In genomic region chr1:65873691-65874090, GRCm38 (mm10) we compare ENCODE assay signal across 34 mouse cellular contexts. TPM values are rescaled to one million over a fixed set of nuclear protein-coding genes. Genes with fewer than 3 reads are reported as not detected.
DNase-seq lines count a peak whose midpoint lies in the region; ATAC-seq and TF ChIP-seq lines count a peak whose summit lies in the region.
"Not testable (repeated sequence)": the region's sequence is repeated elsewhere in the genome, so short reads cannot be mapped to it uniquely, and the experiment has no call there.
"Had no signal": no experiment of that assay in that cellular context is flagged by ENCODE, and none has a peak within 500 bp of the region (broad histone marks: within the 10 kb centered on the region; RNA-seq: fewer than 3 reads in every experiment).

No protein-coding gene starts in this region.

- not testable (repeated sequence) for H3K4me2 ChIP-seq in heart, postnatal 0 days (ENCODE audit: low read depth, low read length)

- intact Hi-C loops in gastrocnemius, postnatal 14 days (cut with DNase I; ENCODE audit: low total_unique reads): not testable (repeated sequence)

- TF ChIP-seq POLR2A in kidney, adult 2 months (IDR thresholded peaks at IDR 0.05; ENCODE audit: low read depth, low read length): not testable (repeated sequence)

- not testable (repeated sequence) for H3K36me3 ChIP-seq in heart, postnatal 0 days (replicated peaks; ENCODE audit: control insufficient read depth, insufficient read depth, low read length); kidney, adult 2 months (ENCODE audit: control insufficient read depth, insufficient read depth, low read length)

- not testable (repeated sequence) for H3K27me3 ChIP-seq in heart, postnatal 0 days (ENCODE audit: control insufficient read depth, insufficient read depth, low read length); kidney, adult 2 months (replicated peaks; ENCODE audit: control insufficient read depth, insufficient read depth, low read length)

- H3K9ac ChIP-seq in heart, postnatal 0 days (replicated peaks; ENCODE audit: low read depth, low read length): not testable (repeated sequence)

- WGBS in heart, postnatal 0 days: 39% methylated on average over 2 of the region's 2 CpGs
- WGBS in kidney, adult 2 months: 65% methylated on average over 2 of the region's 2 CpGs

- H3K4me3 ChIP-seq in heart, postnatal 0 days (ENCODE audit: low read depth, low read length): peak overlapping the region; percentile 19
- H3K4me3 ChIP-seq in kidney, adult 2 months (ENCODE audit: insufficient read depth, low read depth, low read length): not testable (repeated sequence)

- H3K9me3 ChIP-seq in heart, postnatal 0 days (replicated peaks; ENCODE audit: control insufficient read depth, low read length): not testable (repeated sequence)

- H3K4me1 ChIP-seq in heart, postnatal 0 days (ENCODE audit: control insufficient read depth, insufficient read depth); kidney, adult 2 months (ENCODE audit: control insufficient read depth, insufficient read depth, low read length): not testable (repeated sequence)

- H3K27ac ChIP-seq in heart, postnatal 0 days (ENCODE audit: low read depth): peak overlapping the region; percentile 61
- H3K27ac ChIP-seq in kidney, adult 2 months (ENCODE audit: insufficient read depth, low read depth, low read length): not testable (repeated sequence)

- ATAC-seq in heart, postnatal 0 days (ENCODE audit: insufficient read depth, low read depth): not testable (repeated sequence)

- peak; percentile 14 for DNase-seq in adrenal gland, postnatal 10 days
- peak; percentile 4 to 7 for DNase-seq in cerebellum, postnatal 14 days
- DNase-seq in gastrocnemius, postnatal 14 days: peak; percentile 4
- peak; percentile 2 to 41 for DNase-seq in heart, adult 9 months (ENCODE audit: low spot score in 2 of 2)
- DNase-seq in heart, postnatal 0 days (ENCODE audit: low spot score): not testable (repeated sequence)
- peak; percentile 1 for DNase-seq in kidney, adult 2 months
- DNase-seq in lung, postnatal 10 days: peak; percentile 24
- peak; percentile 3 for DNase-seq in right cerebral cortex, adult 18-20 months

- TF ChIP-seq EP300 in heart, postnatal 0 days (IDR thresholded peaks at IDR 0.05; ENCODE audit: low read depth): not testable (repeated sequence)

- TF ChIP-seq CTCF in heart, postnatal 0 days (IDR thresholded peaks at IDR 0.05; ENCODE audit: low read depth); kidney, adult 2 months (conservative IDR thresholded peaks at IDR 0.05; ENCODE audit: insufficient read depth, insufficient read length, low read depth, low read length): not testable (repeated sequence)

RNA-seq across cellular contexts. Expression of gene Crygf, which starts 52.6 kb away (rescaled TPM):
- not detected for total RNA-seq in adrenal gland, postnatal 10 days (2021)
- total RNA-seq in gastrocnemius, postnatal 14 days (2021): not detected
- total RNA-seq in heart, postnatal 0 days (2014; rRNA removed; ENCODE audit: low replicate concordance): not detected in 2 replicates
- not detected in 2 replicates for polyA plus RNA-seq in heart, postnatal 0 days (2015; fragmentation: Nextera tagmentation; extraction: Ambion mirVana)
- not detected in 2 replicates for polyA plus RNA-seq in kidney, adult 2 months (2012; rRNA removed)
- total RNA-seq: adrenal gland, postnatal 14 days; common myeloid progenitor, adult 5-6 weeks; G1E; gastrocnemius, adult 18-20 months; heart, postnatal 25 days; layer of hippocampus, adult 2 months; layer of hippocampus, postnatal 14 days; left cerebral cortex, adult 2 months; left cerebral cortex, postnatal 25 days; megakaryocyte progenitor cell, adult 5-6 weeks had no signal
- polyA plus RNA-seq: embryonic facial prominence, embryonic 13.5 days; forebrain, embryonic 10.5 days; forebrain, embryonic 15.5 days; frontal cortex, adult 2 months; G1E; gonadal fat pad, adult 2 months; hindbrain, embryonic 13.5 days; intestine, embryonic 16.5 days; kidney, embryonic 14.5 days; limb, embryonic 12.5 days; liver, embryonic 11.5 days; liver, embryonic 16.5 days; lung, embryonic 15.5 days; midbrain, embryonic 10.5 days; midbrain, embryonic 15.5 days; neural tube, embryonic 15.5 days; stomach, embryonic 16.5 days had no signal
